Mouse (Mus musculus): ENCODE data around the gene Zswim3. TPM values are rescaled to one million over a fixed set of nuclear protein-coding genes. Genes with fewer than 3 reads are reported as not detected.

Gene Zswim3
- total RNA-seq (2021): 1 to 10 TPM; 6.0 to 8.3 TPM
- long read RNA-seq, experiment 1, transcript Zswim3-201 (2 exons, 2,708 nt): major isoform, 8 of 8 reads
- long read RNA-seq, experiment 1, partial matches to known transcripts: 0 of 8 reads
- long read RNA-seq, experiment 1, other reads (novel, unspliced or antisense): 0 of 8 reads
- long read RNA-seq, experiment 2, transcript Zswim3-201 (2 exons, 2,708 nt): major isoform, 9 of 10 reads
- long read RNA-seq, experiment 2, partial matches to known transcripts: 1 of 10 reads
- long read RNA-seq, experiment 2, other reads (novel, unspliced or antisense): 0 of 10 reads

GRCm38 (mm10) chr2:164804533-164805331 lies at the start of gene Zswim3, which contains the start of gene Acot8:
Zswim3 (plus strand) TSS chr2:164805098.
Acot8 (minus strand) TSS chr2:164804882.
- peak; percentile 100 for DNase-seq (ENCODE audit: low spot score in 2 of 2)

GRCm38 (mm10) chr2:164757841-164758240 lies 47.1 kb upstream of the Zswim3 start:
- DNase-seq (ENCODE audit: low spot score in 2 of 2): no peak

- DNase-seq (ENCODE audit: low spot score in 2 of 2): no peak
Observed at GRCm38 (mm10) chr2:164758692-164759091, 46.2 kb upstream of the Zswim3 start.

GRCm38 (mm10) chr2:164760059-164760833 lies 44.7 kb upstream of the Zswim3 start:
- no peak for DNase-seq (ENCODE audit: low spot score in 2 of 2)

- DNase-seq (ENCODE audit: low spot score in 2 of 2): peak in 1 of 2 experiments; percentile 17
Observed at GRCm38 (mm10) chr2:164761502-164761901, 43.4 kb upstream of the Zswim3 start.

GRCm38 (mm10) chr2:164761971-164762370 lies 42.9 kb upstream of the Zswim3 start:
- no peak for DNase-seq (ENCODE audit: low spot score in 2 of 2)

GRCm38 (mm10) chr2:164762593-164762992 lies 42.3 kb upstream of the Zswim3 start:
- DNase-seq (ENCODE audit: low spot score in 2 of 2): no peak

- peak in 1 of 2 experiments; percentile 39 for DNase-seq (ENCODE audit: low spot score in 2 of 2)
Observed at GRCm38 (mm10) chr2:164765841-164766240, 39.1 kb upstream of the Zswim3 start.

GRCm38 (mm10) chr2:164767812-164768540 lies 36.9 kb upstream of the Zswim3 start:
- no peak for DNase-seq (ENCODE audit: low spot score in 2 of 2)

- peak; percentile 97 to 99 for DNase-seq (ENCODE audit: low spot score in 2 of 2)
Observed at GRCm38 (mm10) chr2:164769258-164770037, 35.5 kb upstream of the Zswim3 start, which contains the start of gene Ube2c. Ube2c (plus strand) TSS chr2:164769898.

GRCm38 (mm10) chr2:164770279-164770678 lies 34.6 kb upstream of the Zswim3 start:
- no peak for DNase-seq (ENCODE audit: low spot score in 2 of 2)

- DNase-seq (ENCODE audit: low spot score in 2 of 2): no peak
Observed at GRCm38 (mm10) chr2:164771123-164771522, 33.8 kb upstream of the Zswim3 start.

- no peak for DNase-seq (ENCODE audit: low spot score in 2 of 2)
Observed at GRCm38 (mm10) chr2:164773229-164773988, 31.5 kb upstream of the Zswim3 start.

GRCm38 (mm10) chr2:164773989-164774364 lies 30.9 kb upstream of the Zswim3 start:
- DNase-seq (ENCODE audit: low spot score in 2 of 2): no peak

GRCm38 (mm10) chr2:164776130-164776529 lies 28.8 kb upstream of the Zswim3 start:
- DNase-seq (ENCODE audit: low spot score in 2 of 2): no peak

- DNase-seq (ENCODE audit: low spot score in 2 of 2): no peak
Observed at GRCm38 (mm10) chr2:164776801-164777200, 28.1 kb upstream of the Zswim3 start.

GRCm38 (mm10) chr2:164777246-164778014 lies 27.5 kb upstream of the Zswim3 start:
- no peak for DNase-seq (ENCODE audit: low spot score in 2 of 2)

- DNase-seq (ENCODE audit: low spot score in 2 of 2): no peak
Observed at GRCm38 (mm10) chr2:164778015-164778287, 26.9 kb upstream of the Zswim3 start.

- DNase-seq (ENCODE audit: low spot score in 2 of 2): no peak
Observed at GRCm38 (mm10) chr2:164778809-164779208, 26.1 kb upstream of the Zswim3 start.
